Mouse (Mus musculus) induced T-regulatory cell, adult 2 months (primary cell): ENCODE data around the gene Vmn2r1.

Experiments
- DNase-seq: peaks from one replicate; pipeline ENCODE4 v3.0.0-alpha.2; 2012; ENCODE audit warnings: low read depth

The Vmn2r1 gene

DNA sequence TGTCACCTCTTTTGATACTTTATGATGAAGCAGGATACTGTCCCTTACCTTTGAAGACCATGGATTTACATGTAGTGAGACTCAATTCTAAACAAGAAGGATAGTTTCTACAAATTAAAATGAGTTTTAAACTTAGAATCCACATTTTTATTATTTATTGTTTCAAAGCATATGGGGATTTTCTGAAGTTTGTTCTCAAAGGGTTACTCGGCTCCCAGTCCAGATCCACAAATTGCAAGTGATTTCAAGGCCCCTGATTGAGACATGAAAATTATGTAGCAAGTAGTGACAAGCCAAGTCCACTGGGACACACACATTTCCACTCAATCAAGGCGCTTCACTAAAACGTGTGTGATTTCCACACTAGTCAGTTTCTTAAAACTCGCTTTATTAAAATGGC lies at the start of gene Vmn2r1:
Gene Vmn2r1, plus strand, starts transcription at position 301 of the 400 bp plus-strand sequence.
- DNase-seq = no peak

DNA sequence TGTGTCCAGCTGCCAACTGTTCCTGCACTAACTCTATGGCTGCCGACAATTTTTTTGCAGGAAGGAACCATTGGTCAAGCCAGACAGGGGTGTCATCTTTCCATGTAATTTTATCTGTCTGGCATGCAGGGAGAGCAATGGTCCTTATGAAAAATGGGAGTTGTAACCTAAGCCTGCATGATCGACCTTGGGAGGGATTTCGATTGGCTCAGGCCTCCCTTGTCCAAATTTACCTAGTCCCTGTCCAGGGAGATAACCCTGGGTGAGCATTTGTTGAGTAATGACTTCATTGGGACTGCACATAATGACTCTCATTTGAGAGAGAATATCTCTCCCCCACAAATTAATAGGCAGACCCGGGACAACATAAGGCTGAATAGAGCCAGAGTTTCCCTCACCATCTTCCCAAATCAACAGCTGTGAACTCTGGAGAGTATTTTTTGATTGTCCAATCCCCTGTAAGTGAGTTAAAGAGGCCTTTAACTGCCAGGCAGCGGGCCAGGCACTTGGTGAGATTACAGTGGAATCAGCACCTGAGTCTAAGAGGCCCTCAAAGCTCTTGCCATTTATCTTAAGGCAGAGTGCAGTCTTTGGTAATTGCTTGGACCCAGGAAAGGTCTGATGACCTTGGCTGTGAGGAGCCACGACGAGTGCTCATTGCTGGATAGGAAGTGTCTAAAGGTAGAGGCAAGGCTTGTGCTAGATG lies 43.1 kb upstream of the Vmn2r1 start:
- no peak for DNase-seq

- peak; percentile 70 for DNase-seq
These were observed 41.2 kb upstream of the Vmn2r1 start for GRCm38 (mm10) chr3:64039818-64040784.

GRCm38 (mm10) chr3:64112707-64113106 lies 31.4 kb downstream of the Vmn2r1 start:
- no peak for DNase-seq

- no peak for DNase-seq
These were observed 32.2 kb downstream of the Vmn2r1 start for GRCm38 (mm10) chr3:64113352-64114046.

DNA sequence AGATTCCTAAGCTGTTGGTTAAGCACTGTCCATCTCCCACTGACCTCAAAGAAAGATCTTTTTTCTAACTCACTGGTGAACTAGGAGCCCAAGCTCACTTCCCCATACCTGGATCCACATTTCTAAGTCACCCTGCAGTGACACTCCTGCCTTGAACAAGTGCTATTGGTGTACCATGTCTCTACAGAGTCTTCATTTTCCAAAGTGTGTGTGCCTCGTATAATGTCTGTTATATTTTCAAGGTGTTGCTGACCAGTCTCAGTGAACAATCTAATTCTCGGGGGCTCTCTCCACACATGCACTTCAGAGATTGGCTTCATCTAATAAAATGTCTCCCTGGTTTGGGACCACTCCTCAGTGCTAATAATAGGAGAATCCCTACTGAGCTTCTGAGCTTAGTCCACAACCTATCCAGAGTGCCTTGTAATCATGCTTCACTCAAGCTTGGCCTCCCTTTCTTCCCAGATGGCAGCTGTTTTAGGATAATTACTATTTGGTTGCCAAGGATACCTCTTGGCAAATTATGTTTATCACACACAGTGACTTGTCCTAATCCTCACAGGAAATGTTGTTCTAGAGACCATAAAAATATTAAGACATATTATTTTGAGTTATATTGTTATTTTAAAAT lies 60.6 kb downstream of the Vmn2r1 start, which contains the start of gene Vmn2r2:
Gene Vmn2r2, minus strand, starts transcription at position 51 of the 631 bp plus-strand sequence.
- no peak for DNase-seq
